Mouse (Mus musculus): Measurements from ENCODE around the gene Clic3. TPM values are rescaled to one million over a fixed set of nuclear protein-coding genes. Genes with fewer than 3 reads are reported as not detected.
A peak's percentile ranks its signal among the peaks of the same experiment; 100 is the strongest.

The Clic3 gene
- total RNA-seq, 1 experiment: 1.5 TPM

DNA sequence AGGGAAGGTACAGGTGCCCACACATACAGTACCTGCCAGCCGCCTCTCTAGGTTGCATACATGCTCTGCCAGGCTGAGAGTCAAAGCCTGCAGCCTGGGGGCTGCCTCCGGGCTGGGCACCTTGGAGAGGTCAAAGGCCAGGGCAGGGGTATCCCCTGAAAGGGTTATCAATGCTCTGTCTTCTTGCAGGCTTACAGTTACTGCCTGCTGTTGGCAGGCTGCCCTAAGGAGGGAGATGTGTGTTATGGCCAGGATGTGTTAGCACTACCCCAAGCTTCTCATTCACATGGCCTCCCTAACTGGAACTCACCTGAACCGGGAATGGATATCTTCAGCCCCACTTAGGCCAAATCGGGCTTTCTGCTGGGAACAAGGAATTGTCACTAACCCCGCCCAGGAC, 3.5 kb downstream of the Clic3 start:
- H3K4me1 ChIP-seq (ENCODE audit: control insufficient read depth in 2 of 2, insufficient read depth in 2 of 2, low read length in 2 of 2, poor library complexity in 1 of 2): peaks cover 0 to 9% of the 10 kb centered on the region in 2 experiments; a peak in 1 of 4 replicates
- peak overlapping the region; percentile 23; the same call in 1 of the 2 replicates for H3K27ac ChIP-seq (ENCODE audit: insufficient read depth, low read depth, low read length, poor library complexity, severe bottlenecking)
- H3K9ac ChIP-seq (ENCODE audit: insufficient read depth, low read depth, low read length, poor library complexity, severe bottlenecking): no peak overlapping the region; the same call in 1 of the 2 replicates
- no peak for DNase-seq (ENCODE audit: low read depth, low spot score)
- no peaks in the 10 kb centered on the region for H3K9me3 ChIP-seq (ENCODE audit: control insufficient read depth, insufficient read depth, low read depth, low read length)
- TF ChIP-seq CHD2 (IDR thresholded peaks at IDR 0.05; ENCODE audit: low read depth, low read length): no peak
- TF ChIP-seq ZC3H11A (IDR thresholded peaks at IDR 0.05; ENCODE audit: borderline replicate concordance, low read depth, low read length): no peak
- no peak for TF ChIP-seq ZNF384 (IDR thresholded peaks at IDR 0.05; ENCODE audit: low read depth, low read length)
- TF ChIP-seq HCFC1 (IDR thresholded peaks at IDR 0.05; ENCODE audit: borderline replicate concordance, insufficient read depth, low read length): no peak
- TF ChIP-seq MAFK (IDR thresholded peaks at IDR 0.05; ENCODE audit: insufficient read depth, low read depth, low read length): no peak
- peak overlapping the region; percentile 68 to 79 for H3K4me3 ChIP-seq (ENCODE audit: insufficient read depth in 1 of 2, low read depth in 1 of 2, low read length in 2 of 2, poor library complexity in 1 of 2, severe bottlenecking in 1 of 2)
- in situ Hi-C loops (cut with MboI; ENCODE audit: low sequenced_read_pairs in 2 of 2, unreplicated experiment in 2 of 2): no loop called here
- H3K36me3 ChIP-seq (ENCODE audit: control insufficient read depth, insufficient read depth, low read length, poor library complexity, severe bottlenecking): no peaks in the 10 kb centered on the region

DNA sequence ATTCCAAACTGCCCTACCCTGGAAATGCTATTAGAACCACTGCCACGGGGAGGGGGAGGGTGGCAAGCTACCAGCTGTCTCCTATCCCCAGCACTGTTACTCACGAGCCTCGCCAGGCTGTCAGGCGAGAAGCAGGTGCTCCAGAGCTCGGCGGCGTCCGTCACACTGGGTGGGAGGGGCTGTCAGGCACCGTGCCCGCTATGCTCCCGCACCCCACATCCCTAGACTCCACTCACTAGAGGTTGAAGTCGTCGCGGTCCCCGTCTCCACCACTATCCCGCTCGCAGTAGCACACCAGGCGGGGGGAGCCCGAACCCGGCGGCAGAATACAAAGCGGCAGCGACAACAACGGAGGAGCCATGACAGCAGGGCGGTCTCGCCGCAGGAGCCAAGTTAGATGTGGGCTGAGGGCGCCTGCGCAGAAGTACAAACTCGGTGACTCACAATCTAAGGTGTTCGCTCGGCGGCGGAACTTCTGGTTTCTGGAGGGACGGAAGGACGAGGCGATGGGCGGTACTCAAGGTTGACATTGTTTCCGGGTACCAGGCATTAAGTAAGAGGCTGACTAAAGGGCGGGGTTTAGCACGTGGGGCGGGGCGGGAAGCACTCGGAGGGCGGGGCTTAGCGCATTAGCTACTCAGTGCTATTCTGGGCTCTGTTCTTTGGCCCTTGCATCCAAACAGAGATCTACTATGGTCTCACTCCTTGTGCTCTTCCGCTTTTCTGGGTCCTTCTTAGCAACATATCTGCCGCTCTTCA, 4.1 kb downstream of the Clic3 start, which contains the start of gene Paxx:
Paxx (minus strand) TSS at position 544 of the 759 bp plus-strand sequence.
- Histone ChIP-seq H3K9ac (ENCODE audit: insufficient read depth, low read depth, low read length, poor library complexity, severe bottlenecking) (peak within 1 kb of the TSS; percentile 82), H3K4me1 (ENCODE audit: control insufficient read depth in 2 of 2, insufficient read depth in 2 of 2, low read length in 2 of 2, poor library complexity in 1 of 2) (peaks cover 0 to 9% of the 10 kb centered on the region in 2 experiments; a peak in 1 of 4 replicates), H3K27ac (ENCODE audit: insufficient read depth, low read depth, low read length, poor library complexity, severe bottlenecking) (peak within 1 kb of the TSS; percentile 23; the same call in 1 of the 2 replicates), H3K36me3 (ENCODE audit: control insufficient read depth, insufficient read depth, low read length, poor library complexity, severe bottlenecking) (no peaks in the 10 kb centered on the region), H3K9me3 (ENCODE audit: control insufficient read depth, insufficient read depth, low read depth, low read length) (no peaks in the 10 kb centered on the region), H3K4me3 (ENCODE audit: insufficient read depth in 1 of 2, low read depth in 1 of 2, low read length in 2 of 2, poor library complexity in 1 of 2, severe bottlenecking in 1 of 2) (peak within 1 kb of the TSS; percentile 68 to 79)
- DNase-seq (ENCODE audit: low read depth, low spot score): peak; percentile 97
- TF ChIP-seq ZC3H11A (IDR thresholded peaks at IDR 0.05; ENCODE audit: borderline replicate concordance, low read depth, low read length) (no peak), HCFC1 (IDR thresholded peaks at IDR 0.05; ENCODE audit: borderline replicate concordance, insufficient read depth, low read length) (no peak), MAFK (IDR thresholded peaks at IDR 0.05; ENCODE audit: insufficient read depth, low read depth, low read length) (no peak), ZNF384 (IDR thresholded peaks at IDR 0.05; ENCODE audit: low read depth, low read length) (no peak), CHD2 (IDR thresholded peaks at IDR 0.05; ENCODE audit: low read depth, low read length) (no peak)
- in situ Hi-C loops (cut with MboI; ENCODE audit: low sequenced_read_pairs in 2 of 2, unreplicated experiment in 2 of 2): no loop called here

- in situ Hi-C loops (cut with MboI; ENCODE audit: low sequenced_read_pairs in 2 of 2, unreplicated experiment in 2 of 2): no loop called here
- DNase-seq (ENCODE audit: low read depth, low spot score): no peak
- H3K36me3 ChIP-seq (ENCODE audit: control insufficient read depth, insufficient read depth, low read length, poor library complexity, severe bottlenecking): no peaks in the 10 kb centered on the region
- H3K4me1 ChIP-seq (ENCODE audit: control insufficient read depth in 2 of 2, insufficient read depth in 2 of 2, low read length in 2 of 2, poor library complexity in 1 of 2): peaks cover 0 to 7% of the 10 kb centered on the region in 2 experiments; a peak in 1 of 4 replicates
- H3K9ac ChIP-seq (ENCODE audit: insufficient read depth, low read depth, low read length, poor library complexity, severe bottlenecking): no peak overlapping the region
- no peaks in the 10 kb centered on the region for H3K9me3 ChIP-seq (ENCODE audit: control insufficient read depth, insufficient read depth, low read depth, low read length)
- H3K4me3 ChIP-seq (ENCODE audit: insufficient read depth in 1 of 2, low read depth in 1 of 2, low read length in 2 of 2, poor library complexity in 1 of 2, severe bottlenecking in 1 of 2): peak overlapping the region; percentile 9 to 68; a peak in 2 of 4 replicates
- H3K27ac ChIP-seq (ENCODE audit: insufficient read depth, low read depth, low read length, poor library complexity, severe bottlenecking): no peak overlapping the region
- TF ChIP-seq ZNF384 (IDR thresholded peaks at IDR 0.05; ENCODE audit: low read depth, low read length): no peak
- TF ChIP-seq ZC3H11A (IDR thresholded peaks at IDR 0.05; ENCODE audit: borderline replicate concordance, low read depth, low read length): no peak
- no peak for TF ChIP-seq MAFK (IDR thresholded peaks at IDR 0.05; ENCODE audit: insufficient read depth, low read depth, low read length)
- no peak for TF ChIP-seq CHD2 (IDR thresholded peaks at IDR 0.05; ENCODE audit: low read depth, low read length)
- TF ChIP-seq HCFC1 (IDR thresholded peaks at IDR 0.05; ENCODE audit: borderline replicate concordance, insufficient read depth, low read length): no peak
Observed at GRCm38 (mm10) chr2:25461407-25461806, 4.8 kb downstream of the Clic3 start.

DNA sequence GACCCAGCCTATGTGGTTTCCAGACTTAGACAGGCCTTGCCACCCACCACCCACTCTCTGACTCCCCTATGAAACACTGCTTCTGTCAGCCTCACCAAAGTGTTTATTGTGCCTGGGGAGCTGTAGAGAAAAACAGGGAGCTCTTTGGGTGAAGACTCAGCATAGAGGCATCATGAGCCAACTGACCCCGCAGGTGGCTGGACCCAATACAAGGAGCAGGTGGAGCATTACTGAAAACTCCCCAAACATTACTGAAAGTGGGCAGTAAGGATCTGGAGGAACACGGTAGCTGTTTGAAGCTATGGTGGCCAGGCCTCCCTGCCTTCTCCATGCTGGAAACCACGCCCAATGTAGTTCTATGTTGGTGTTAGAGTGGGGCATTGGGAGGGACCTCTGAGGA, 7.0 kb downstream of the Clic3 start:
- H3K4me3 ChIP-seq (ENCODE audit: insufficient read depth in 1 of 2, low read depth in 1 of 2, low read length in 2 of 2, poor library complexity in 1 of 2, severe bottlenecking in 1 of 2): no peak overlapping the region

More for the DNA sequence above, 7.0 kb downstream of the Clic3 start:
- Histone ChIP-seq H3K4me1 (ENCODE audit: control insufficient read depth in 2 of 2, insufficient read depth in 2 of 2, low read length in 2 of 2, poor library complexity in 1 of 2) (peaks cover 0 to 3% of the 10 kb centered on the region in 2 experiments; a peak in 1 of 4 replicates), H3K9me3 (ENCODE audit: control insufficient read depth, insufficient read depth, low read depth, low read length) (no peaks in the 10 kb centered on the region), H3K27ac (ENCODE audit: insufficient read depth, low read depth, low read length, poor library complexity, severe bottlenecking) (no peak overlapping the region), H3K9ac (ENCODE audit: insufficient read depth, low read depth, low read length, poor library complexity, severe bottlenecking) (no peak overlapping the region), H3K36me3 (ENCODE audit: control insufficient read depth, insufficient read depth, low read length, poor library complexity, severe bottlenecking) (no peaks in the 10 kb centered on the region)
- in situ Hi-C loops (cut with MboI; ENCODE audit: low sequenced_read_pairs in 2 of 2, unreplicated experiment in 2 of 2): no loop called here
- no peak for DNase-seq (ENCODE audit: low read depth, low spot score)
- TF ChIP-seq CHD2 (IDR thresholded peaks at IDR 0.05; ENCODE audit: low read depth, low read length) (no peak), ZNF384 (IDR thresholded peaks at IDR 0.05; ENCODE audit: low read depth, low read length) (no peak), ZC3H11A (IDR thresholded peaks at IDR 0.05; ENCODE audit: borderline replicate concordance, low read depth, low read length) (no peak), HCFC1 (IDR thresholded peaks at IDR 0.05; ENCODE audit: borderline replicate concordance, insufficient read depth, low read length) (no peak), MAFK (IDR thresholded peaks at IDR 0.05; ENCODE audit: insufficient read depth, low read depth, low read length) (no peak)

Data from ES-E14 (cell line).